Mouse (Mus musculus) T-cell, adult 2 months (primary cell): ENCODE results near the gene Retnlb.
"Not testable (repeated sequence)": the region's sequence is repeated elsewhere in the genome, so short reads cannot be mapped to it uniquely, and the experiment has no call there.

ENCODE experiments used
- DNase-seq: peaks from one replicate; pipeline ENCODE4 v3.0.0; 2022; ENCODE audit warnings: low spot score

Gene Retnlb

GRCm38 (mm10) chr16:48816695-48817094 is at the start of gene Retnlb:
Gene Retnlb (plus strand): TSS chr16:48816856.
- DNase-seq = no peak

- DNase-seq = no peak
Observed at GRCm38 (mm10) chr16:48769183-48769582, 47.5 kb upstream of the Retnlb start.

GRCm38 (mm10) chr16:48771971-48772445 is 44.6 kb upstream of the Retnlb start, which contains the start of gene Trat1:
Gene Trat1 (minus strand): TSS chr16:48772021.
- DNase-seq = peak; percentile 13

GRCm38 (mm10) chr16:48777254-48777653 is 39.4 kb upstream of the Retnlb start:
- DNase-seq = no peak

- peak; percentile 69 for DNase-seq
Observed at GRCm38 (mm10) chr16:48786258-48786657, 30.4 kb upstream of the Retnlb start.

GRCm38 (mm10) chr16:48788704-48789185 is 27.9 kb upstream of the Retnlb start:
- DNase-seq = peak; percentile 40

- DNase-seq = no peak
Observed at GRCm38 (mm10) chr16:48798285-48798684, 18.4 kb upstream of the Retnlb start.

- no peak for DNase-seq
Observed at GRCm38 (mm10) chr16:48799470-48799869, 17.2 kb upstream of the Retnlb start.

- DNase-seq = peak; percentile 47
Observed at GRCm38 (mm10) chr16:48800906-48801305, 15.8 kb upstream of the Retnlb start.

- DNase-seq = no peak
Observed at GRCm38 (mm10) chr16:48805412-48805811, 11.2 kb upstream of the Retnlb start.

GRCm38 (mm10) chr16:48806521-48806920 is 10.1 kb upstream of the Retnlb start:
- no peak for DNase-seq

DNA sequence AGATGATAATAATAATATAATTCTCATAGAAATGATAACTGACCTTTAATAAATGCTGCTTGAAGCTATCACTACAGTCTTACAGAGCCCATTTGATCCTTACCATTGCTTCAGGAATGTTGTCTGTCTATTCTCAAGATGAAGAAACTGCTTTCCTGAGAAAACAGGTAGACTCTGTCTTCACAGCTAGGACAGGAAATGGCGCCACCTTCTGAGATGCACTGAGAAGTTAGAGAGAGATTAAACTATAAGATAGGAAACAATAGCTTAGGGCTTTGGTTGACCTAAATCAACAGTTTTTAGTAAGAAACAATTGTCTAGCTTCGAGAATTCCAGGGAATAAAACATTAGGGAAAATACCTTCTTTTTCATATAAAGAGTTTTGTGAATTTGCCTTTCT is 7.3 kb upstream of the Retnlb start:
- peak; percentile 38 for DNase-seq

DNA sequence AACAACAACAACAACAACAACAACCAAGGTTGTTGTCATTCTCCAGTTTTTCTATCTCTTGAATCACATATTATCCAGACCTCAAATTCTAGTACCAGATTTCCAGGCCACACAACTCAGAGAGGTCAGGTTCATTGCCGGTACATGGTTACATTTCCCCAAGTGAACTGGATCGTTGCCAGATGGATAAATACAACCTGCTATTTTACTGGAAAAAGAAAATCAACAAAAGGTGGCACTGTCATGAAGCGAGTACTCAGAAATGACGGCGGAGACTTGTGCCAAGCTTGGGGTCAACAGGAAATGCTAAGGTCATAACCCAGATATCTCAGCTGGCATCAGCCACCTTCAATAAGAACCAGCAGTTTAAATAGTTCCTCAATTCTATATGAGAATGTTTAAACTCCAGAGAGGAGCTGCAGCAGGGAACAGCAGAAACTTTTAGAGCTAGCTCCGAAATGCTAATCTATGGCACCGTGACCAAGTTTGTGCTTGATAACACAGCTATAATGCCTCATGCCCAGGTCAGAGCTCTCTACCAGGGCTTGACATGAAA is 4.7 kb upstream of the Retnlb start:
- DNase-seq = peak; percentile 27

DNA sequence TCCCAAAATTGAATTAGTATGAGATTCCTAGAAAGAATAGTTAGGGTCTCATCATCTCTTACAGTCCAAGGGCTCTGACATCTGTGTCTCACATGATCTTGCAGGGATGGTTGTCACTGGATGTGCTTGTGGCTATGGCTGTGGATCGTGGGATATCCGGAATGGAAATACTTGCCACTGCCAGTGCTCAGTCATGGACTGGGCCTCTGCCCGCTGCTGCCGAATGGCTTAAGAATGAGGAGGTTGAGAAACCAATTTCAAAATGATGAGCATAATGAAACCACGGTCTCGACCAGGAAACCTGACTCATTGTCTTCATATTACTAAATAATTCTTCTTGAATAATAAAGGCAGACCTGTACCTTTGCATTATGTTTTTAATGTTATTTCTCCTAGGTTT is 1.9 kb downstream of the Retnlb start:
- no peak for DNase-seq

DNA sequence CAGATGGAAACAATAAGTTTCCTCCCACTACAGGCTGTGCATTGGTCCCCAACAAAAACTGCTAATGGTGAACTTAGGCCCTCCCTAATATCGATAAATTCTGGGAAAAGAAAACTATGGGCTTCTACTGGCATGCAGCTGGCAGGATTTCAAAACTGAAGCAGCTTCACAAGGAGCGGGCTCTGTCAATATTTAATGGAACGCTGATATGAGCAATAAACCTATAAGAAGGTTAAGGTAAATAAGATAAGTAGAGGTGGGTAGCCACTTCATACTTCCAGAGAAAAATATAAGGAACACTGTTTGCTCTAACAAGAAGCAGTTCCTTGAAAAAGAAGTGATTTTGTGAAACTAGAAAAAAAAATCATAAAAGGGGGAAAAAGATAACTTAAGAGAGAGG is 9.8 kb downstream of the Retnlb start:
- DNase-seq = no peak

- DNase-seq = no peak
Observed at GRCm38 (mm10) chr16:48827625-48828024, 11.0 kb downstream of the Retnlb start.

GRCm38 (mm10) chr16:48829060-48829459 is 12.4 kb downstream of the Retnlb start:
- no peak for DNase-seq

DNA sequence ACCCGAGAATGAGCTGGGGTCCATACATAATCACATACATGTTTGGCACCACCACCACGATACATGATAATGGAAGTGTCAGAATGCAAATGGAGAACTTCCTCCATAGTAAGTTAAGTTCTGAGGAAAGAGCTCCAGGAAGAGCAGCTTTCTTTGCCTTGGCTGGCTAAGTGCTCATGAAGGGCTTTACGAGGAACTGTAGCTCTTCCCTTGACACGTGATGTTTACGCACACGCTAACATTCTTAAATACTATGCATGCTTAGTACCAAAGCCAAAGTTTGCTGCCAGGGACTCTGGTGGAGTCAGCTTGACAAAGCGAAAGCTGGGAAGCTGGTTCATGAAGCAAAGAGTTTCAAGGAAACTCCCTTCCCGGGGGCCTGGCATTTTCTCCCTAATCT is 15.4 kb downstream of the Retnlb start:
- no peak for DNase-seq

- DNase-seq = not testable (repeated sequence)
Observed at GRCm38 (mm10) chr16:48833626-48834025, 17.0 kb downstream of the Retnlb start.

DNA sequence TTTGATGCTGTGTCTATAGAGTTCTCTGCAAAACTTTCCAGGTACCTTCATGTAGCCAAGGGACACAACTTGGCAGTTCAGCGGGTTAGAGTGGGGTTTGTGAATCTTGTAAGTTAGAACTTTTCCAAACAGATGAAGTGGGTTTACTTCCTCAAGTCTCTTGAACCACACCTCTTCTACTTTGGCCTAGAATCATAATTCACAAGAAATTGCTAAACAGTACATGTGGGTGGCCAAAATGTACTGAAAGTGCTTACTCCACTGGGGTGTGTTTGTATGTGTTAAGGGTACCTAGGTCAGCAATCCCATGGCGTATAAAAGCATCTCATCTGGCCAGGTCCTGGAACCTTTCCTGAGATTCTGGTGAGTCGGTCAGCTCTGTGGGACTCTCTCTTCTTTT is 25.6 kb downstream of the Retnlb start, which contains the start of gene Retnla:
TSS of gene Retnla (plus strand) at position 286 of the 400 bp plus-strand sequence.
- DNase-seq = no peak

DNA sequence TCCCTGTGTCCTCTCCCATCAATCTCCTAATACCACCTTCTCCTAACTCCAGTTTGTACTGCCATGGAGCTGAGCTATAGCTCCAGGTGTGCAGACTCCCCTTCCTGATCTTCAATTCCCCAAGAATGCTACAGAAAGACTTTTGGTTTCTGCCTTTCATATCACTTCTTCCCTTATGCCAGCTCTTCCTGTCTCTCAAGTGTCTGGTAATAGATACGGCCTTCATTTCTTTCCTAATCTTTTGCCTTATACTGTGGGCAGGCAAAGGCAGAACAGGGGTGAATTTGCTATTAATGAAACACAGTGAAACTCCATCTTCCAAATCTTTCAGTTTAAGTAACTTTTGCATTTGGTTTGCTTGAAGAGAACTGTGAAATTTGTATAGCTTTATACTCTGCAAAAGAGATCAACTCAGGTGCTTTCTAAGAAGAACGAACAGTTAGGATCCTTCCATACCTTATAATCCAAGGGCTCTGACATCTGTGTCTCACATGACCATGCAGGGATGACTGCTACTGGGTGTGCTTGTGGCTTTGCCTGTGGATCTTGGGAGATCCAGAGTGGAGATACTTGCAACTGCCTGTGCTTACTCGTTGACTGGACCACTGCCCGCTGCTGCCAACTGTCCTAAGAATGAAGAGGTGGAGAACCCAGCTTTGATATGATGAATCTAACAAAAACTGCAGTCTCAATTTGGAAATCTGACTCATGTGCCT is 27.2 kb downstream of the Retnlb start:
- DNase-seq = no peak

- not testable (repeated sequence) for DNase-seq
Observed at GRCm38 (mm10) chr16:48865004-48865403, 48.3 kb downstream of the Retnlb start.

GRCm38 (mm10) chr16:48867690-48868089 is 51.0 kb downstream of the Retnlb start:
- DNase-seq = no peak
